Mouse (Mus musculus) cerebellum, adult 9-10 months (tissue): Measurements from ENCODE around the gene Aldob.

Source experiments
- DNase-seq: peaks from one replicate; pipeline ENCODE4 v3.0.0; 2022

The Aldob gene

DNA sequence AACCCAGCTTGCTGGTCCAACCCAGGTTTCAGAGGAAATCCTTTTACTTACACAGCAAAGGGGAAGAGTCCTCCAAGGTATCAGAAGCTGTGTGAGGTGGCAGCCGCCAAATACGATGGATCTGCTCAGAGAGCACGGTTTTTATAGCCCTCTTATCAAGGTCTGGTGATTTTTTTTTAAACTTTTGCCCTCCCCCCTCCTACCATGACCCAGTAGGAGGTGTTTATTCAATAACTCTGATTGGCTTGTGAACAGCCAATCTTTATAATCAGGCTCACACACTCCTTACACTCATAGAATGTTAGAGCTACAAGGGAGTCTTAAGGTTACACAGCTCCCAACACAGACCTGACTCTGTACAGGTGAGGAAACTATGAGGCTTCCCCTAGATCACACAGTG, at the start of gene Aldob:
Gene Aldob, minus strand, starts transcription at position 164 of the 400 bp plus-strand sequence.
- DNase-seq: no peak

DNA sequence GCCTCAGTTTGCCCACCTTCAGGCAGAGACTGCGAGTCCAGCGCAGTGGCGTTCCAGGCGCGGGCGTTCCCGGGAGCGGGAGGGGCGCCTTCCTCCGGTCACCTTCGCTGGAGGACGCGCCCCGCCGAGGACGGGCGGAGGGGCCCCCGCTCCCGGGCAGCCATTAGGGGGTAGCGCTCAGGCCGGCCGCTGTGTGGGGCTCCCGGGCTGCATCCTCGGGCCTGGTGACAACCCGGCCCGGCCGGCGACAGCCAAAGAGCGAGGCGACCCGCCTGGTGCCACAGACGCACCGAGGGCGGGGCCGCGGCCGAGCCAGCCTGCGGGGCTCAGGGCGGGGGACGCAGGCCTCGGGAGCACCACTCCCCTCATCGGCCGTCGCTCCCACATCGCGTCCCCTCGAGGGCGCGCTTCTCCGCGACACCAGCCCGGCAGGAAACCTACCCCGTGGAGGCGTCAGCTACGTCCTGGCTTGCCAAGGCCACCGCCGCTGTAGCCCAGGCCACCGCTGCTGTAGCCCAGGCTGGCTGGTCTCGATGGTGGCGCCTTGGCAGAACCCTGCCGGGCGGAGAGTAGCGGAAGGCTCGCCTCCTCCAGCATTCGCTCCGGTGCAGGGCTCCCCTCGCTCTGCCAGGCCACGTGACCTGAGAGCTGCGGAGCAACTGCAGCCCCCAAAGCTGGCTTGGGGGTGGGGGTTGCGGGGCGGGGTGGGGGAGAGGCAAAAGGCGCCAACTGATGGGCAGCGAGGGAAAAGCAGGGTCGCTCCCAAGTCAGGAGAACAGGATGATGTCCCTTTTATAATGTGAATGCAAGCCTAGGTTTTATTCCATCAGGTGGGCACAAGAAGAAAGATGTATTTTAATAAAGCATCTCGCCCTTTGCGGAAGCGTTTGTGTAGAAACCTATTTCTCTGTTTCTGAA, 48.1 kb upstream of the Aldob start, which contains the start of gene Tmem246:
Gene Tmem246, minus strand, starts transcription at position 694 of the 918 bp plus-strand sequence.
- peak; percentile 82 for DNase-seq

DNA sequence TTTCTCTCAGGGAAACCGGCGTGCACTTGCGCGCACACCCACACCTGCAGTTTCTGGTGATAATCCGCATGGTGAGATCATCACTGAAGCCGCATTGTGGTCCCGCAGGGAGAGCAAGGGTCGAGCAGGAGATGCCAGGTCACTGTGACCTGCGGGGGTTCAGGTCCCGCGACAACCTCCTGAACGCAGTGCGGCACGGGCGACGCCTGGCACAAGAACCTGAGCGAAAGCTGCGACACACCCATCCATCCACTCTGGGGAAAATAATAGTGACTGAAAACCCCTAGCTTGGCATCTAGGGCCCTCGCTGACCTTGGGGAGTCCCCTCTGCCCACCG, 47.5 kb upstream of the Aldob start:
- DNase-seq: no peak

DNA sequence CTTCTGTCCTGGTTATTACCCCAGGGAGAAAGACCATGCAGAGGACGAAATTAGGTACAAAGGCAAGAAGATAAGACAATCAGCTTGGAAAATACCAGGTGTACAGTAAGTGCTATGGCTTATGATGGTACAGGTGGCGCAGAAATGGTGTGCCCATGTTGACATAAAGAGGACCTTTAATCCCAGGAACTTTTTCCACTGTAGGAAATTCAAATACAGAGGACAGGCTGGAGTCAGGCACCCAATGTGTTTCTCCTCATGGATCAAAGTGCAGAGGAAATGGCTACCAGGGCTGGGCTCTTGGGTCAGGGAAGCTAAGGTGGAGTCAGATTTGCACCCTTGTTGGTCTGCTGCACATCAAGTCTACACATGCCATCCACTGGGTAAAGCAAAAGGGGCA, 40.8 kb upstream of the Aldob start:
- DNase-seq: no peak

DNA sequence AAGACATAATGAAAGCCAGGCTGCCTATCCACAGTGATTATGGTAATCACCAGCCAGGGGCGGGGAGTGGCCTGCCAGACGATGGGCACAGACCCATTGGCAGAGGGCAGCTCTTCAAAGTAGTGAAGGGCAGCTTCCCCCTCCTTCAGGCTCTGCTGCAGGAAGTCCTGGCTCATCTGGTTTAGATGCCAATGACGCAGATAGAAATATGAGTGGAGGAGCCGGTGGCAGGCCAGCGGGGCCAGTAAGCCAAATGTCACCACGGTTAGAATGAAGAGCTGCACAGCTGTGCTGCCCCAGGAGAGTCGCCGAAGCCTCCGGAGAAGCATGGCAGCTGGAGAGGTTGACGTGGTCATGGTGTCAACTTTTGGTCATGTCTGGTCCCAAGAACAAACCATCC, 37.5 kb upstream of the Aldob start:
- DNase-seq: no peak

DNA sequence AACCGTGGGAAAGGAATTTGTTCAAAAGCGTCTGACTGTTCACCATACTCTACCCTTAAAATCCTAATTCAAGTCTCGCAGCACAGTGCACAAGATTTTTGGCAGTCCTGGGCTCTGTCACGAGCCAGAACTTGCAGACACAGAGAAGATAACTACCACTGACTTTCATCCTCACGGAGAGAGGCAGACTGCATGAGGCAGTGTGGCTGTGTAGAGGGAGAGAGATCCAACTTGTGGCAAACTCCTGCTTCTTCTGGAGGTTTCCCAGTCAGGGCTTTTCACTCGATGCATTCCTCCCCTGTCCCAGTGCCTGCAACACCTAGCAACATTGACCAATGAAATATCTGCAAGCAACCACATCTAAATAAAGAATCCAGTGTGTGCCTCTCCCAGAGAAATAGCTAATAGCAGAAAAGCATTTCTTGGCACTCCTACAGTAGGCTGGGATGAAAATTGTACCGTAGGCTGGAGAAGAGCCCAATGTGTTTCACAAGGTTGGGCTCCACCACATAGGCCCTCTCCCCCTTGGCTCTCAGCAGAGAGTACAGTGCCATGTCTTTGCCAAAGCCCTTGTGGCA, 36.3 kb upstream of the Aldob start:
- DNase-seq: no peak

DNA sequence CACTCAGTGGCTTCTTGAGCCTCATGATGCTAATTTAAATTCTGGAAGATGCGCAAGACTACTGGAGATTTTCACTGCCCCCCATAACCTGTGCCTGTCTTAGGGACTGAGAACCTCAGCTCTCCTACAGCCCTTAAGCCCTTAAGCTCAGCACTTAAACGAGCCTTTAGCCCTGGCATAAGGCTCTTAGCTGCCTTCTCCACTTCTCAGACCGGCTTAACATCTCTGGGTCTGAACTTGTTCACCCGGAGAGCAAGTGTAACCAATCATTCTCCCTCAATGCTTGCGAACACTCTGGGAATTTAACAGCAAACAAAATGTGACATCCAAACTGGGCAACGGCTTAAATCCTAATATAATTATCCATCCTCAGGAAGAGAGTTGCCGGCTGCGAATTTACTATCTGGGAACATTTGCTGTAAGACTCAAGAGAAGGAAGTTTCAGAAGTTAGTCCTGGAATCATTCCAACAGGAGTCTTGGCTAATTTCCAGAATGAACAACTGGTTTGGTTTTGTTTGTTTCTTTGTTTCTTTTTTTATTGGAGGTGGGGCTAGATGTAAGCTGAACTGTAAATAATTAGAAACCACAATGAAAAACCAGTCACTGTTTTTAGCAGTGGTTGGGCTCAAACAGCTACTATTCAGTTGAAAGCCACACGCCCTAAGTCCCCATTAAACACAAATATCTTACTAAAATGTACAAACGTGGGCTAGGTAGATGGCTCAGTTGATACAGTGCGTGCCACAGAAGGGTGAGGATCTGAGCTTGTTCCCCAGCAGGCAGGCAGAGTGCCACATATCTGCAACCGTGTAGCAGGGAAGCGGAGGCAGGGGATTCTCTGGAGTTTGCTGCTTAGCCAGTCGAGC, 34.9 kb upstream of the Aldob start:
- DNase-seq: no peak

DNA sequence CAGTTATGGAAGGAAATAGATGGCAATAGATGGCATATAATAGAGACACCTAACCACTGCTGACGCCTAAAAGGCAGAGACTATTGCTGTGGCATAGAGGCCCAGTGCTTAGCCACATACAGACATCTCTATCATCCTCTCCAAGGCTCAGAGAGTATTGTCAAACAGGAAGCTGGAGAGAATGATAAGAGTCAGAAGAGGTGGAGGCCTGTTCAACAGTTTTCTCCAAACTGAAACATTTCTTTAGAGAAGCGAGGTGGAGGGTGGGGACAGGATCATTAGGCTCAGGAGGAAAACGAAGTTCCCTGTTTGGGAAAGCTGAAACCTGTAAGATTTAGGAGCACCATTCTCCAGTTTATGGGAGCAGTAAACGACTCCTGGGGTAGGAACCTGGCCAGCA, 31.9 kb upstream of the Aldob start:
- no peak for DNase-seq

DNA sequence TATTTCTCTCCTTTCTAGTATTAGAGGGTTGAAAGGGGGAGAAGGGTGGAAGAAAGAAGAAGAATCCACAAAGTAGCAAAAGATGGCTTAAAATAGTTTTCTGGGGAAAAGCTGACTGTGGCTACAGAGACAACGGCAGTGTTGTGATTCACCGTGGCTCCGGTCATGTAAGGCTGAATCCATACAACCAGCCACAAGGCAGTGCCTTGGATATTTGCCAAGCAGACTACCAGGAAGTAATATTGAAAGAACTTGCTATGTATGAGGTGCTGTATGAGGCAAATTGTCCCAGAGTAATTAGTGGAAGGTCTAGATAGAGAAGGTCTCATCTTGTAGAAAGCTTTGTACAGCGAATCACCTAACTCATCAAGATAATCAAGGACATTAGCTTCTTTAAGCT, 22.8 kb upstream of the Aldob start:
- DNase-seq: no peak

DNA sequence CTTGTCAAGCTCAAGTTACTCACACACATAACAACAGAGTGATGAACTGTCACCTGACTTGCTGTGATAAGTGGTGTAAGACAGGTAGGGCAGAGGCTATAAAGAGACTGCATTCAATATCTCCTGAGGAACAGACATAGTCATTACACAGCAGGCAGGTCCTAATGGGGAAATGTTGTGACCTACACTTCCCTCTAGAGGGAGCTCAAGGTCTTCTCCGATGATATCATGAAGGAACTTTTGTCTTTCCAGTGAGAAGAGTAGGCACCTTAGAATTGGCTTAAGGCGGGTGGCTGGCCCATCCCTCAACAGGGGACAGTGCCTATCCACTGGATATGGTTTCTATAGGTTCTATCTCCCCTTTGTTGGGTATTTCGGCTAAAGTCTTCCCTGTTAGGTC, 18.3 kb upstream of the Aldob start:
- DNase-seq: peak; percentile 88

DNA sequence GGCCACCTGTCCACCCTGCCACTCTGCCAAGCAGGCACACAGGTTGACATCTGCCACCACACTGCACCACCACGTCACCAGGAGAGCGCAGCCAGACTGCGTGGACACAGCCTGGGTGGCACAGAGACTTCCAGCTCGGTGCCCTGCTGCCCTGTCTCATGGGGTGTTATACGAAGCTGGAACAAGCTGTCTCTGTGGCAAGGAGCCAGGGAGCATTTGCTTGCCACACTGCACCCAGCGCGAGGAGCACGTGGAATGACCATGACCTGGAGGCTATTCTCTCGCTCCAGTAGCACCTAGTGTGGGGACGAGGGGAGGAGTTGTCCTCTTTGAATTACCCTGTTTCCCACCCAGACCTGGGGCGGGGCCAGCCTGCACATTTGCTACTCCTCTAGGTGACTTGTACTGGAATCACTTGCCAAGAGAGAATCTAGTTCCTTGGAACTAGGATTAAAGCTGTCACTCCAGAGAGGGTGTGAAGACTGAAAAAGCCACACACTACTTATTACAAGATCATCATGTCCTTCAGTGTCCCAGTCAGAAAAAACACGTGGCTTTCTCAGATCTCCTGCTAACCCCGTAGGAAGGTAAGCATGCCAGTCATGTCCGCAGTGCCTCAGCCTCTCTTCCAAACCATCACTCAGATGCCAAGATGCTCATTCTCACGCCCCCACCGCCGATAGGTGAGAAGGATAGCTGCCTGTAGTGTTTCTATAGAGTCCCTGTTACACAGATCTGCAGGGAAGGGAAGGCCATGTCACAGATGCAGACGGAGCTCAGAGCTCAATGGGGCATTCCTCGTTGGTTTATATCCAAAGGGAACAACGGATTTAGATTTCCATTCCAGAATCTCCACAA, 10.8 kb upstream of the Aldob start:
- peak; percentile 89 for DNase-seq

DNA sequence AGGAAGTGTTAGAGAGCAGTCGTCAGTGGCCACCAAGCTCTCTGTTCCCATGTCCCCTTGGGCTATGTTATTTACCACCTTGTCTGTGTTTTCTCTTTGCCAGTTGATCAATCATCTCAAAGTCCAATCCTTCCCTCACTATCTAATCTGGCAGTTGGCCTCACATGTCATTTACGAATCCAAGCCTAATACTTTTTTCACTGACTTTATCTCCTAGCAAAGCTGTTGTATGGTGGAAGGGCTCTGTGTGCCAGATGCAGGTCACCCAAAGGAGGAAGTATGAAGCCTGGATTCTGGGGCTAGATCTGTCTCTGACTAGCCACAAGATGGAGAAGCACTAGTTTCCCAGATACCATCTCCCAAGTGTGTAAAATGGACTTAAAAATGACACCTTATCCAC, 8.8 kb upstream of the Aldob start:
- no peak for DNase-seq

DNA sequence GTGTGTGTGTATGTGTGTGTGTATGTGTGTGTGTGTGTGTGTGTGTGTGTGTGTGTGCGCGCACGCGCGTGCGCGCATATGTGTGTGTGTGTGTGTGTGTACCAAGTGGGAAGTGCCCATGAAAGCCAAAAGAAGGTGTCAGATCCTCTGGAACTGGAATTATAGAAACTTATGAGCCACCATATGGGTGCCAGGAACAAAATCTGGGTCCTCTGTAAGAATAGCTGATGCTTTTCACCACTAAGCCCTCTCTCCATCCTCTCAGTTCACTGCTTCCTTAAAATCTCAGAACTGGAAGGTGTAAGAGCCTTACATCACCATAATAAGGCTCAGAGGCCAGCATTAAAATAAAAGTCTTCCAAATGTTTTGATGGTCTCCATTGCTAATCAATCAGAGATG, 8.0 kb upstream of the Aldob start:
- DNase-seq: no peak

DNA sequence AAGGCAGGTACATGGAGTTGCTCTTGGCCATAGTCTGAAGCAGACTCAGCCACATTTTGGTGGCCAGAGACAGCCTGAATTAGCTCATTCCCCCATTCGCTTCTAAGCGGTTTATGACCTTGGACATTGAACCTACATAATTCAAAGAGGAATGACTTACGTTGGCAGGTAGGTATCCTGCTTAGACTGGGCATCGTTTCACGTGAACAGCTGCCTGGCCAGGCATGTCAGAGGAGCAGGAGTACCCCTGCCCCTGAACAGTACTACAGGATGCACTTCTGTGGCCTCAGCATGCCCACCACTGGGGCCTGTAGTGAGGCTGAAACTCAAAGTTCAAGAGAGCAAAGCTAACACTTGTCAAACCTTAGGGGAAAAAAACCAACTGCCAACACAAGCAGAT, 4.0 kb upstream of the Aldob start:
- no peak for DNase-seq

DNA sequence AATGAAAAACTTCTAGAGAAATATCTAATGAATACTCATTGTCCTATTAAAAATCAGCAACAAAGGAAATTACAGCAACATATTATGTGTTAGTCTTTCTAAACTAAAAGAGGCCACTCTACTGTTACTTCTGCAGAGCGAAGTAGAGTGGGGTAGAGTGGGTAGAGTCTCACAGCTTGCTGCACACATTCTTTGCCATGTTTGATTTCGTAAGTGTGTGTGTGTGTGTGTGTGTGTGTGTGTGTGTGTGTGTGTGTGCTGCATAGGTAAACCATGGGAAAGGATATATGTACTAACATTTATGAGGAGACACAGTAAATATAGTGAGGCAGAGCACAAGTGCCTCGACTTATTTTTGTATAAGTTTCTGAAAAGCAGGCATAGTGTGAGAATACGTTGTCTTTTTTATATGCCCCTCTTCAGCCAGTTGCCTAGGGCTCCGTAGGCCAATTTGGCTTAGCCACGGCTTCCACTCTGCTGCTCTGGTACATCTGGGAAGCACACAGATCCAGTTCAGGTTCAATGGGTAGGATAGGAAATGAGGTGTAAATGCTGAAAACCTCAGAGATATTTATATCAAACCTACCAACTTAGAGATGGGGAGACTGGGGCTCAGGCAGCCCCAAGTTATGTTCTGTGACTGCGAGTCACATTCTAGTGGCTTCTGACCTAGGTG, 1.7 kb downstream of the Aldob start:
- no peak for DNase-seq

DNA sequence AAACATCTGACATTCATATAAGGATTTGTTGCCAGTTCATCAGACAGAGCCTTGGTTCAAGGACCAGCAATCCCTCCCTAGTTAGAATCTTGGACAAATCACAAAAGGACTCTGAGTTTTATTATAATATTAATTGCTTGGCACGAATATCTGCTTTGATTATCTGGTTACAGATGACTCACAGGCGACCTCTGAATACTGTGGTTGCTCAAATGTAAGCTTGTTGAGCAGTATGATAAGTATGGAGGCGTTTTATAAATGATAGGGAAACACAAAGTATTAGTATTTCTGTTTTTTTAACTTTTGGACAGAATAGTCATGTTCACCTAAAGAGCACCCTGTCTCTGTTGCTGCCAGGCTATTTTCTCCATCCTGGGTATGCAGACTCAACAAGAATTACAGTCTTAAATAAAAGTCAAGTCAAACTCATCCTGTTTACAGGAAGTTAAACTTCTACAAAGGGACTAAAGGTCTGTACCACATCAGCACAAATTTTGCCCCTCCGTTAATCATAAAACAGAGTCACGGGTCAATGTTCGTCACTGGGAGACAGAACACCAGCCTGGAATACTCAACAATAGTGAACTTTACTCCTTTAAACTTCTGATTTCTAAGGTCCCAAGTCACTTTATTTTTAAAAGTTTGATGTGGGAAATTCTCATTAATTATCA, 2.3 kb downstream of the Aldob start:
- no peak for DNase-seq

DNA sequence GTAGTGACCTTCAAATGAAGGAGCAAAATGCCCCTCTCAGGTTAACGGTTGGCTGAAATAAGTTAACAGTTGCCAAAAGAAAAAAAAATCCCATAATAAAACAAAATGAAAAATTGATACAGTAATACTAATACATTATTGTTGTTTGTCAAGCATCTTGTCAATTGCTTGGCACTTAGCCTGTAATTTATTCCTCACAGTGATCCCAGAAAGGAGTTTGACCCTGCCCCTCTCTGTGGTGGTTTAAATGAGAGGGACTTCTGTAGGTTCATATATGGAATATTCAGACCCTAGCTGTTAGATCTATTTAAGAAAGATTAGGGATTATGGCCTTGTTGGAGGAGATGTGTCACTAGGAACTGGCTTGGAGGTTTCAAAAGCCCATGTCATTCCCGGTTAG, 3.3 kb downstream of the Aldob start:
- no peak for DNase-seq

DNA sequence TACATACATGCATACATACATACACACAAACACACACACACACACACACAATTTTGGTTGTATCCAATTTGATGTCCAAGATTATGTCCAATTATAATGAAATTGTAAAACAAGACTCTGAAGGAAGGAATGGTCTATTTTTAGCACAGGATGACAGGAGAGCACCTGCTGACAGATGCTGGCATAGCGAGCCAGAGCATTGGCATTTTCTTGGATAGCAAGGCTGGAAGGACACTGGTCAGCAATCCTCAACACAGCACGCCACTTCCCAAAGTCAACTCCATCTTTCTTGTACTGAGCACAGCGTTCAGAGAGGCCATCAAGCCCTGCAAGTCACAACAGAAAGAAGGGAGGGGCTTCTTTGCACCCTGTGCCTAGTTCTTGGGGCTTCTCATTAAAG, 8.4 kb downstream of the Aldob start:
- no peak for DNase-seq

DNA sequence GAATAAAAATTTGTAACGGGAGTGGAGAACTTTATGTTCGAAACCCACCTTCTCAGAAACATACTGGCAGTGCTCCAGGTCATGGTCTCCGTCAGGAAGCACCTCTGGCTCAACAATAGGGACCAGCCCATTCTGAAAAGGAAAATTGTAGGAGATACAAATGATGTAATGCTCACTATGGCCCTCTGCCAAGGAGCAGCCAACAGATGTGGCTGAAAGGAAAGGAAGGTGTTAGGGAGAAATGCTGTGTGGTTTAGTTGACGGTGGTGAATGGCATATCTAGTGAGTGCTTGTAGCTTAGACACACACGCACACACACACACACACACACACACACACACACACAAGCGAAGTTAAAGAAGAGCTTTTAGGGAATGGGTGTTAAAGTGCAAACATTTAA, 9.7 kb downstream of the Aldob start:
- no peak for DNase-seq

DNA sequence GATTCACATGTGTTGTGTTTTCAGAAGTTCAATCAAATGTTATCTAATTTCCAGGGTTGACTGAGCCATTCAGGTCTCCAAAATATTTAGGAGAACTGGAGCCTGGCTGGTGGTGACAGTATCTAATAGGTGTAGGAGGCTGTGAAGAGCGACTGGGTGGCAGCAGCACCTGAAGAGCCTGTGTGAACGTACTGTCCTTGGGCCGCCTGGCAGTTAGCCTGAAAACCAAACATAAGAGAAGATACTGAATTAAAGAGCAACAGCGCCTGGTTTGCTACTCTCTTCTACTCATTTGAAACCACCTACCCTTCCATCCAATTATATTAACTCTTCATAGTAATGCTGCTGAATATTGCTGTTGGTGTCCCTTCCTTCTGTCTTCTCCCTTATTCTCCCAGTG, 12.7 kb downstream of the Aldob start:
- no peak for DNase-seq

DNA sequence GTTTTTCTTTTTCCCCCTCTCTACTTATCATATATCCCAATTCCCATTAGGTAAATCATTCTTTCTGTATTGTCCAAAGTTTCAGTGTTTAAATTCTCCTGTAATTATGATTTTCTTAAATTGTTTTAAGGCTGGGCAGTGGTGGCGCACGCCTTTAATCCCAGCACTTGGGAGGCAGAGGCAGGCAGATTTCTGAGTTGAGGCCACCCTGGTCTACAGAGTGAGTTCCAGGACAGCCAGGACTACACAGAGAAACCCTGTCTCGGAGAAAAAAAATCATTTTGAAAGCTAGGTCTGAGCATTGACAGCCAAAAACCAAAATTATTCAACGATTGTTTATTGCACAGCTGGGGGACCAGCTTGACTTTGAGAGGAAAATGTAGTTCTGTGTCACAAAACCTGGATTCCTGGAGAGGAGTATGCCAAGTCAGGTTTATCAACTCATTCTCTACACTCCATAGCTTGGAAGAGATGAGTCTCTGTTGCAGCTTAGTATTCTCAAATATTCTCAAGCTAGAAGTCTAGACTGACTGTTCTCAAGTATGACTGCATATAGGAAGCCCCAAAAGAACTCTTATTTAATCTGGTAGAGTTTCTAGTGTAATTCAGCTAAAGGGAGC, 13.6 kb downstream of the Aldob start:
- DNase-seq: no peak
